Mouse (Mus musculus) right cerebral cortex, postnatal 10 days (tissue): Measurements from ENCODE around the gene Limk1.
A peak's percentile ranks its signal among the peaks of the same experiment; 100 is the strongest.

Experiments used
- DNase-seq, 2 experiments: peaks; one replicate each; pipeline ENCODE4 v3.0.0; 2021; ENCODE audit warnings: low spot score in 2 of 2

Gene Limk1

DNA sequence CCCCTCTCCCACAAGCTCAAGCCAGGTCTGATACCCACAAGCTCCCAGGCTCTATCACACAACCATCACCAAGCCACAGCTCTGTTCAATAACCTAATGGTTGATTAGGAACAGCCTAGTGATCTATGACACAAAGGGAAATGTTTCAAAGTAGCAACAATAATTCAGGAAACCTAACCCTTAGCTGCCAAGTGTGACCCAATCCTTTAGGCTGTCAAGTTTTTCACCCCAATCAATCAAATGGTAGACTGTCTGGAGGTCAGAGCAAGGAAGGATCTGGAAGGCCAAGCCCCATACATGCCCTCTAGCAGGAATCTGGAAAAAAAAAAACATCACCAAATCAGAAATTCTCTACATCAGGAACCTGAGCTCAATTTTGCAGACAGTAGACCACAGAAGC, 57.6 kb downstream of the Limk1 start:
- no peak for DNase-seq

DNA sequence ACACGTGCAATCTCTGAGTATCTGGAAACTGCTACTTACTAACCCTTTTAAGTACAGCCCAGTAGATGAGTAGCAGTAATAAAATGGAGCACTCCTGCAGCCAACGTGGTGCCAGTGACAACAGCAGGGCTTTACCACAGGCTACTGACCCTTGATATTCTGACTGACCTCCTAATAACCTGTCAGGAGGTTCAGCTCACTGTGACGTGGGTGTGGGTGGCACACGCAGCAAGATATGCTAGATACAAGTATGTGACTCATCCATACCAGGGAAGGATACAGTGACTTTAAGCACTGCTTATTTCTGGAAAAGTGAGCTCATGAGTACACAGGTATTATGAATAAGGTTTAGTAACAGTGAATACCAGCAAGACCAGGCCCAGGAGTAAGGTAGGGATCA, 58.9 kb downstream of the Limk1 start:
- DNase-seq, result no peak

DNA sequence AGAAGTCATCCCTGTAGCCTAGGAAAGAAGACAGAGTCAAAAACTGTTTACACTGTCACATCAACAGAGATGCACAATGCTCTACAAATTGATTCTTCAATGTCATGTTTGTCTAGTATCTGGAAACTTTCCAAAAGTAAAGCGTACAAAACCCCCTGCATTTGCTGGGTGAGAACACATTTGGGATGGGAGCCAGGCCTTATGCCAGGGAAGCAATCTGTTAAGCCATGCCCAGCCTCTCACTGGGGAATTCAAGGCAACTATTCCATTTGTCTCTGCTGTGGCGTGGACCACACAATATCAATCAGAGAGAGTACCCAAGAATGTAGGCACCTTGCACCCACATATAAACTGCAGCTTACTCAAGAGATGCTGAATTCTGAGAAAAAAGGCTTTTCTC, 66.3 kb downstream of the Limk1 start:
- peak; percentile 75 to 78 for DNase-seq

DNA sequence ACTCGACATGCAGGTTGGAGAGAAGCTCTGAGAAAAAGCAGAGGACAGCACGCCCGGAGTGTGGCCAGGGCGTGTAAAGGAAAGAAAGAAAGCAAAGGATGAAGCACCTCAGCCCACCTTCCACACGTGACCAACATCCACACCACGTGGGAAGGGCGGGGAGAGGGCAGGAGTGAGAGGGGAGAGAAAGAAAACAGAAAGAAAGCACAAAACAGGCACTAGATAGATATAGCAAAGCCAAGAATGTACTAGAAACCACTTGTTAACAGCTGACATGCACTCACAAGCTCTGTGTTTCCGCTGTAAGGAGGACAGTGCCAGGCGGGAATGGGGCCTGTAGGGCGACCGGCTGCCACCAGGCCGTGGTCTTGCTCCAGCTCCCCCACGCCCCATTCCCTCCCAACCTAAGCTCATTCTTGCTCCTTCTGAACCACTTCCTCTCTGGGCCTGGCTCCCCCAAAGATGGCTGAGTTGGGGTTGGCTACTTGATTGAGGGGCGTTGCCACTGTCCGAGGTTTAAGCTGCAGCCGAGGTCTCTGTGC, 67.2 kb downstream of the Limk1 start:
- no peak for DNase-seq

DNA sequence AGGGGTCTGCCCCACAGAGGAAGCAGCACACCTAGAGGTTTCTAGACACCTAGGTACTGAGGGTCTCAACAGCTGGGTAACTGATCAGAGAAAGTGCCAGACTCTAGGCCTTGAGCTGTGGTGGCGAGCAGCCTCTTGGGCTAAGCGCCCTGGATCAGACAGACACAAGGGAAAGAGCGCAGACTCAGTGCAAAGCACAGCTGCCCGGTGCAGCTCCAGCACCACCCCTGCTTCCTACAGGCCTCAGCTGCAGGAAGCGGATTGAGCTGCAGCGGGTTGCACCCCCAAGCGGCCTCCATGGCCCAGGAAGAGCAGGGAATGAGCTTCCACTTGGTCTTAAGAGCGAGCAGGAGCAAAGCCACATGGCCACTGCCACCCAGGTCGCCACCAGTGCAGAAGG, 67.9 kb downstream of the Limk1 start:
- DNase-seq, result no peak

DNA sequence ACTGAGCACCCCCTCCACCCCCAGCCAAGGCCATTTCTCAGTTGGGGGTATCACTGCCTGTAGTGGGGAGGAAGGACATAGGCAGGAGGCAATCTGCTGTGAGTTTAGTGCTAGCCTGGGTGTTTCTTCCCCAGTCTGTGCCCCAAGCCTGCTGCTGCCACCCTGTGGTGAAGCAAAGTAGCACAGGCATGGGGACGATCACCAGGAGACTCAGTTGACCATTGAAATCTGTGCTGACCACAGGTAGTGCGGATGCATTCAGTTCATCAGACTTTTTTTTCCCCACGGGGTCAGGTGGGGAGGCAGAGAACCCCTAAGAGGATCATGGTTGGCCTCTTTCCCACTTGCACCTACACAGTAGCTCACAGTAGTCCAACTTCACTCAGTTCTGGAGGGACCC, 71.3 kb downstream of the Limk1 start:
- peak in 1 of 2 experiments; percentile 72 for DNase-seq

DNA sequence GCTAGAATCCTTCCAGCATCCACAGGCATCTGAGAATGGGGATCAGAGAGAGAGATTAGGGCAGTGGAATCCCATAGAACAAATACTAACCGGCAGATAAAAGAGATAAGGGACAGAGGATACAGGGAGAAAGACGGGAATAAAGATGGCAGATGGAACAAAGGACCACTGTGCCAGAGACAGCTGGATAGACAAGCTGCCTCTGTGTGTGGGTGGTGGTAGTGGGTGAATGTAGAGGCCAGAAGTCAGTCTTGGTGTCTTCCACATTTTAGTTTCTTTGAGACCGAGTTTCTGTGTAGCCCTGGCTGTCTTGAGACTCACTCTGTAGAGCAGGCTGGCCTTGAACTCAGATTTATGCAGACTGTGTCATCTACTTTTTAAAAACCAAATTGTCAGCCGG, 72.6 kb downstream of the Limk1 start:
- DNase-seq, result no peak

DNA sequence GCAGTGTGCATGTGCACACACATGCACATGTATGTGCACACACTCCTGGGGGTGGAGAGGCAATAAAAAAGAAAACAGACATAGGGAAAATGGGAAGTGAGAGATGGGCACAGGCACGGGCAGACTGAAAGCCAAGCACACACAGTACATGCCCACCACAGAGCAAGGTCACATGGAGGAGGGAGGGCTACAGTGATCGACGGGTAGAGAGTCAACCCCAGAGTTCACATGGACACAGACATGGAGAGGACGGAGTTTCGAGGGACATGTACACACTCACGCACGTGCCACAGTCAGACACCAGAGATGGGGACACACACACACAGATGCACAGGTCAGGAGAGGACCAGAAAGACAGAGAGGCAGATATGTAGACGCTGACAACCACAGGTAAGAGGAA, 73.0 kb downstream of the Limk1 start:
- DNase-seq, result no peak

DNA sequence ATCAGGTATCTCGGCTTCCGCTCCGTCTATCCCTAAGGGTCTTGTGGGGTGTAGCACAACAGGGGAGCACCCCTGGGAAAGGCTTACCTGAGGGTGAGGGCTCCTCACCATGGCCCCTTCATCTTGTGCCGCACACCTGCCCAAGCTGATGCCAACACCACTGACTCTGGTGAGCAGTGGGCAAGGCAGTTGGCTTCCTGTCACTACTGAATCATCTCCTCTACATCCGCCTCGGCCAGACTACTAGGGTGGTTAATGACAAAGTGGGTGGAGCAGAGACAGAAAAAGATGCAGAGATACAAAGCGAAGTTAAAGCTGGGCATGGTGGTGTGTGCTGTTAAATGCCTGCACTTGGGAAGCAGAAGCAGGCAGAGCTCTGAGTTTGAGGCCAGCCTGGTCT, 73.6 kb downstream of the Limk1 start, which contains the start of gene Lat2:
Gene Lat2 (minus strand): TSS at position 224 of the 400 bp plus-strand sequence.
- no peak for DNase-seq

DNA sequence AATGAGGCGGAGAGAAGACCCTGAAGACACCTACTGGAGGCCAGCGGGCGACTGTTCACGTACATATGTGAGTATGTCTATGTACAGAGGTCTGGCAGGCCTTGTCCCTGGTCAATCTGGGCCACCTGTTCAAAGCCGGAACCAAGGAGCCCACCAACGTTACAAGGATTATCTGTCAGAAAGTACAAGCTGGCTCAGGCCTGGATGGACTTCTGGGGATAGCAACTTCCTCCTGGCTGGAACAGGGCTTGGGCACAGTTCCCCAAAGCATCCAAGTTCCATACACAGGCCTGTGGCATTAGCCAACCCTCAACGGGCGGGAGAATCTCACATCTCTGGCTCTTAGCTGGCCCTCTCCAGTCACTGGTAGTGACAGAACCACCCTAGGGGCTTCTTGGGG, 74.1 kb downstream of the Limk1 start:
- DNase-seq, result no peak

DNA sequence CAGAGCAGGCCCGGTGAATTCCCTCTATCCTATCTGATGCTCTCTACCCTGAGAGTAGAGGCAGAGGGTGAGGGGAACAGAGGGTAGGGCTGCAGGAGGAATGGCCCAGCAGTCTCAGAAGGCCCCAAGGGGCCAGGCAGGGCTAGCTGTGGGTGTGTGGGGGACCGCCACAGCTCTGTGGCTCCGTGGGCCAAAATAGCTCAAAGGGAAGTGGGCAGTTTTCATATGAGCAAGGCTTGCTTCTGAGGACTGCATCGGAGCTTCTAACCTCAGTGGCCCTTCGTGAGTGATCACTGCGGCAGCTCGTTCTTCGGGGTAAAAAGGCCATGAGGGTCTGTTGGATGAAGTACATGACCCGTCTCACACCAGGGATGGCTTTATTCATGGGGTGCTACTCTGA, 74.7 kb downstream of the Limk1 start:
- no peak for DNase-seq

DNA sequence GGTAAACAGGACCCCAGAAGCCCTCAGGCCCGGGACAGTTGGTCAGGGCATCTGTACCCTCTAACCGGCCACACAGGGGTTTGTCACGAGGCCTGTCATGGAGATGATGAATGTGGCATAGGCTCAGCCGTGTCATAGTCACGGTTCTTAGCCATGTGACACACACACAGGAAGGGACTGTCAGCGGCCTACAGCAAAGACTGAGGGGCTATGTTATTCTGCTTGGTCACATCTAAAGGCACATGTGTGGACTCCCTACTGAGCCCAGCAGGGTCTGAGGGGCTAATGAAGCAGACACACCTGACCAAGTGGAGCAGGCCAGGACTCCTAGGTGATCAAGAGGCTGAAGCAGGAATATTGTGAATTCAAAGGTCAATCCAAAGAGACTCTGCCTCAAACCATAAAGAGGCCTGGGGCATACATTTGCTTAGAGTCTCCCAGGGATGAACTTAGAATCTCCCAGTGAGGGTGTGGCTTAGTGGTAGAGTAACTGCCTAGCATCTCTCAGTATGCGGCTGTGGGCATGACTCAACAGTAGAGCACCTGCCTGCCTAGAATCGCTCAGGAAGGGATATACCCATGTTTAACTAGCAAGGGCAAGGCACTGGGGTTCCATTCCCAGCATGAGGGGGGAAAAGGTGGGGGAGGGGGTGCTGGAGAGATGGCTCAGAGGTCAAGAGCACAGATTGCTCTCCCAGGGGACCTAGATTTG, 76.4 kb downstream of the Limk1 start:
- DNase-seq, result no peak

DNA sequence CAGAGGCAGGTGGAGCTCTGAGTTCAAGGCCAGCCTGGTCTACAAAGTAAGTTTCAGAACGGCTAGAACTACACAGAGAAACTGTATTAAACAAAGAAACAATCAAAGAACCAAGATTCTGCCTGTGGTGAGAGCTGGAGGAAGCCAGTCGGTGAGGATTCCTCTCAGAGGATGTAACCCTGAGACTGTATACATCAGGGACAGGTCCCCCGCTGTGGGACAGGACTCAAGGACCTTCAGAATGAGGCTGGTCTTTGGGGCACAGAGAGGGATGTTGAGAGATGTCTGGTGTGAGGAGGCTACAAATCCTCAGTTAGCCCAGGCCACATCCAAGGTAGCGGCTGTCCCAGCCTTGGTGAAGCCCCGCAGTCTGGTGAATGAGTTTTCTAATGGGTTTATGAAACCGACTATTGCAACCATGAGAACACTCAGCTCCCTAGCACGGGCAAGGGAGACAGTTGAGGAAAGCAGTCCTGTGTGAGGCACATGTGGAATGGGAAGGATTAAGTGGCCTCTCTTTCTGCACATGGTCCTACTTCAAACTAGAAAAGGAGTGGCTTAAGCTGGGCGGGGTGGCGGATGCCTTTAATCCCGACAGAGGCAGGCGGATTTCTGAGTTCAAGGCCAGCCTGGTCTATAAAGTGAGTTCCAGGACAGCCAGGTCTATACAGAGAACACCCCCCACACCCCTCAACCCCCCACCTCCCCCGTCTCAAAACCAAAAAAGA, 78.3 kb downstream of the Limk1 start:
- no peak for DNase-seq

DNA sequence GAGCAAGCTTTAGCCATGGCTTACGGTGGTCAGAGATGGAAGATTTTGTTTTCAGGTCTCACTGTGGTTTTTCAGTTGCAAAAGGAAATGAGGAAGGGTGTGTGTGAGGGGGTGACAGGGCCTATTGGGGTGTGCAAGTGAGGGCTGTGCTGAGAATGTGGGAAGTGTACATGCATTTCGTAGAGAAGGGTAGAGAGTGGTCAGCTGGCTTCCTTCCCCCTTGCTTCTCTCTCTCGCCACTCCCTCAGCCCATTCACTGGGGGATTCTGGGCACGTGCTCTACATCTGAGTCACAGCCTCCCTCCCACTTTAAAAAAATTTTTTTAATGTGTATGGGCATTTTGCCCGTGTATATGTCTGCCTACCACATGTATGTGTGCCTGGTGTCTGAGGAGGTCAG, 81.3 kb downstream of the Limk1 start:
- DNase-seq, result no peak

DNA sequence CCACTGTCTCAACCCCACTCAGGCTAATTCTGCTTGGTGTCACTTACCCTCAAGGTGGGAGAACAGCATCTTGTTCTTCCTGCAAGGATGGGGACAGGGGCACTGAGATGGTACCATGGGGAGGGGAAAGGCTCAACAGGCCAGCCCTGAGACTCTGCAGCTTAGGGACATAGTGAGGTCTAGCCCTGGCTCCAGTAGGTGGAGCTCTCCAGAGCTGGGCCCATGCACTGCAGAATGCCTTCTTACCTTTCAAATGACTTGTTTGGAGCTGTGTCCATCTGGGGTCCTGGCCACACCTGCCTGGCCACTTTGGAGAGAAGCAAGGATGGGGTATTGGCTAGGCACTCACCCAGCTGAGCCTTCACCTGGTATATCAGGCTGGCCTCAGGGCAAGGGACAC, 82.1 kb downstream of the Limk1 start:
- no peak for DNase-seq
